Mouse (Mus musculus) midbrain, embryonic 14.5 days (tissue): ENCODE data around the gene Fgfr2. TPM values are rescaled to one million over a fixed set of nuclear protein-coding genes. Genes with fewer than 3 reads are reported as not detected.
"Not testable (repeated sequence)": the region's sequence is repeated elsewhere in the genome, so short reads cannot be mapped to it uniquely, and the experiment has no call there.

ENCODE experiments used
- ATAC-seq: fragments of 200-750 bp; cut with Nextera tagmentation; 2 replicates; pipeline ENCODE4 v1.8.0; 2017; ENCODE audit warnings: moderate number of reproducible peaks, moderate library complexity; ENCODE audit not compliant: low FRiP score, low TSS enrichment
- DNase-seq: peaks from one replicate; pipeline ENCODE4 v3.0.0-alpha.2; 2015
- H3K27ac ChIP-seq: fragments of 300-500 bp; sonication (generic); replicated peaks from 2 replicates; pipeline ENCODE4 v1.5.1; 2014; ENCODE audit warnings: mild to moderate bottlenecking, low read depth, low read length, moderate library complexity
- H3K27me3 ChIP-seq: fragments of 300-500 bp; sonication (generic); 2 replicates; pipeline ENCODE4 v1.6.1; 2014; ENCODE audit warnings: low read length, control low read depth, mixed read lengths; ENCODE audit not compliant: control insufficient read depth, insufficient read depth
- H3K36me3 ChIP-seq: fragments of 300-500 bp; sonication (generic); 2 replicates; pipeline ENCODE4 v1.6.1; 2014; ENCODE audit warnings: low read length, control low read depth; ENCODE audit not compliant: control insufficient read depth, insufficient read depth
- H3K4me1 ChIP-seq: fragments of 300-500 bp; sonication (generic); 2 replicates; pipeline ENCODE4 v1.6.1; 2014; ENCODE audit warnings: mild to moderate bottlenecking, antibody characterized with exemption, low read length, control low read depth; ENCODE audit not compliant: control insufficient read depth, insufficient read depth
- H3K4me2 ChIP-seq: fragments of 300-500 bp; sonication (generic); 2 replicates; pipeline ENCODE4 v1.6.1; 2014; ENCODE audit warnings: mild to moderate bottlenecking, low read length, moderate library complexity
- H3K4me3 ChIP-seq: fragments of 300-500 bp; sonication (generic); replicated peaks from 2 replicates; pipeline ENCODE4 v1.5.1; 2014; ENCODE audit warnings: low read depth, low read length
- H3K9ac ChIP-seq: fragments of 300-500 bp; sonication (generic); replicated peaks from 2 replicates; pipeline ENCODE4 v1.6.1; 2014; ENCODE audit warnings: mild to moderate bottlenecking, low read length, moderate library complexity
- H3K9me3 ChIP-seq: fragments of 300-500 bp; sonication (generic); 2 replicates; pipeline ENCODE4 v1.6.1; 2016; ENCODE audit warnings: low read length, control low read depth, mixed read lengths; ENCODE audit not compliant: control insufficient read depth
- WGBS: fragments of 180-500 bp; shearing (Covaris S2); extraction: QIAGEN DNeasy Blood & Tissue Kit; methylation state at CpG from one replicate; pipeline ENCODE4 v1.1.7; 2014; 5-methylcytosine and 5-hydroxymethylcytosine counted together
- polyA plus RNA-seq: library from polyadenylated mRNA; unstranded; fragments of >200 nt; fragmentation: Nextera tagmentation; extraction: Ambion mirVana; gene quantifications from 2 replicates; pipeline ENCODE4 v1.2.1, GENCODE M21; 2014

Gene Fgfr2
- polyA plus RNA-seq, 1 experiment from 2014 or later: 28.1 TPM

DNA sequence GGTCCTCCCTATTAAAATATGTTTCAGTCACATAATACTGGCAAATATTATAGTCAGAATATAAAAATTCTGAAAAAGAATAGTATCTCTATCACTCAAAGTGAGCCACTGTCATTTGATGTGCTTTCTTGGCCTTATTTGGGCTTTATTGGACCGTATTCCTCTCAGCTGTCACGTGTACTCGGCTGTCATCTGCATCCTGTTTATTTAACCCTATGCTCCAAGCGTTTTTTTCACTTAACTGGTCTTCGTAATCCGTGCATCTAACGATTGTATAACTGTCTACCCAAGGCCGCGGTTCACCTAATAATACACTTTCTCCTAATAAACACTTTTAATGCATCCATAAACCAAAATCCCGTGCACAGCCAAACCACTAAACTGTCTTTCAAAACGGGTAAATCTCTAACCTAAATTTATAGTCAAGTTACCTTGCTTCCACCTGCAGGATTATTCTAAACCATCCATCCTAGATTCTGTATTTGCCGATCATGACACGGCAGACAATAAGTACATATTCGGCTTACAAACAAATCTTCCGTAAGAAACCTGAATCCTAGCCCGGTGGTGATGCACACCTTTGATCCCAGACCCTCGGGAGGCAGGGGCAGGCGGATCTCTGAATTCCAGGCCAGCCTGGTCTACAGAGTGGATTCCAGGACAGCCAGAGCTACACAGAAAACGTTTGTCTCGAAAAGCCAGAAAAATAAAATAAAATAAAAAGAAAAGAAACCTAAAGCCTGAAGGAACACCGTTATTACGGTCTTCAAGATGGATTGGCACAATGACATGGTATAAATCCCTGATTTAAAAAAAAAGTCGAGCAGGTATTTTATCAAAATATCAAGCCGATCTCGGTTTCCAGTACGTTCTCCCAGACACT, 2604.7 kb downstream of the Fgfr2 start:
- Histone ChIP-seq H3K9me3 (no peaks in the 10 kb centered on the region), H3K27ac (peak overlapping the region; percentile 98), H3K36me3 (0 out of 2 replicates have a peak, but pooled peaks cover 8% of the 10 kb centered on the region), H3K4me2 (peak overlapping the region; percentile 77), H3K9ac (peak overlapping the region; percentile 95), H3K27me3 (no peaks in the 10 kb centered on the region), H3K4me3 (peak overlapping the region; percentile 89), H3K4me1 (peaks cover 16% of the 10 kb centered on the region)
- 45% methylated on average over 26 of the region's 26 CpGs for WGBS
- peak; percentile 17 for DNase-seq
- no peak for ATAC-seq

- H3K36me3 ChIP-seq: peaks cover 71% of the 10 kb centered on the region
- 93% methylated on average over 5 of the region's 5 CpGs for WGBS
- H3K4me3 ChIP-seq: no peak overlapping the region
- DNase-seq: no peak
- ATAC-seq: no peak
- no peak overlapping the region for H3K4me2 ChIP-seq
- no peaks in the 10 kb centered on the region for H3K4me1 ChIP-seq
- no peak overlapping the region for H3K27ac ChIP-seq
- H3K9ac ChIP-seq: no peak overlapping the region
- no peaks in the 10 kb centered on the region for H3K9me3 ChIP-seq
- no peaks in the 10 kb centered on the region for H3K27me3 ChIP-seq
Observed at GRCm38 (mm10) chr7:130510243-130510642, 2612.9 kb downstream of the Fgfr2 start.

GRCm38 (mm10) chr7:130503006-130503405, 2620.1 kb downstream of the Fgfr2 start:
- Histone ChIP-seq H3K27ac (no peak overlapping the region), H3K4me1 (no peaks in the 10 kb centered on the region), H3K9me3 (no peaks in the 10 kb centered on the region), H3K4me3 (no peak overlapping the region), H3K9ac (no peak overlapping the region), H3K36me3 (peaks cover 67% of the 10 kb centered on the region), H3K27me3 (no peaks in the 10 kb centered on the region), H3K4me2 (no peak overlapping the region)
- 93% methylated on average over 5 of the region's 5 CpGs for WGBS
- ATAC-seq (no peak), DNase-seq (no peak)

DNA sequence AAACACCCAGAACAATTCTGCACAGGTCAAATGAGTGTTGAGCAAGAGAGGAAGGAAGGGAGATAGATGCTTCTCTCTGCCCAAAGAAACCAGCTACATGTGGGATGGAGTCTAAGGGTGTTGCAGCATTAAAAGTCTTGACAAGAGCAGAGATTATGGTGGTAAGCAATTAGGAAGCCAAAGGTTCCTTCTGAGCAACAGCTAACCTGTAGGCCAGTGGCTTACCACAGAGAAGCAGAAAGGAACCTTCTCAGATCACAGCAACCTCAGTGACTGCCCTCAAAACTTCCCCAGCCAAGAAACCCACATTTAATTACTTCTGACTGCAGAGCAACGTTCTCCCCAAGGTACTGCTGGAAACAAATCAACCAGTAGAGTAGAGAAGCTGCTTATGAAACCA, 2621.7 kb downstream of the Fgfr2 start:
- H3K27ac ChIP-seq: no peak overlapping the region
- H3K27me3 ChIP-seq: no peaks in the 10 kb centered on the region
- no peak overlapping the region for H3K4me3 ChIP-seq
- peaks cover 54% of the 10 kb centered on the region for H3K36me3 ChIP-seq
- ATAC-seq (no peak), DNase-seq (no peak)
- no peaks in the 10 kb centered on the region for H3K4me1 ChIP-seq
- WGBS: 88% methylated on average over 1 of the region's 1 CpGs
- H3K4me2 ChIP-seq: no peak overlapping the region
- no peak overlapping the region for H3K9ac ChIP-seq
- no peaks in the 10 kb centered on the region for H3K9me3 ChIP-seq

GRCm38 (mm10) chr7:130493346-130493745, 2629.8 kb downstream of the Fgfr2 start:
- no peaks in the 10 kb centered on the region for H3K9me3 ChIP-seq
- peaks cover 14% of the 10 kb centered on the region for H3K36me3 ChIP-seq
- DNase-seq (no peak), ATAC-seq (no peak)
- no peaks in the 10 kb centered on the region for H3K27me3 ChIP-seq
- WGBS: 96% methylated on average over 3 of the region's 3 CpGs
- no peak overlapping the region for H3K9ac ChIP-seq
- H3K27ac ChIP-seq: no peak overlapping the region
- H3K4me2 ChIP-seq: no peak overlapping the region
- no peak overlapping the region for H3K4me3 ChIP-seq
- H3K4me1 ChIP-seq: no peaks in the 10 kb centered on the region

GRCm38 (mm10) chr7:130492026-130492425, 2631.1 kb downstream of the Fgfr2 start:
- H3K27ac ChIP-seq: no peak overlapping the region
- H3K9me3 ChIP-seq: 0 out of 2 replicates have a peak, but pooled peaks cover under 1% of the 10 kb centered on the region
- ATAC-seq (no peak), DNase-seq (no peak)
- no peaks in the 10 kb centered on the region for H3K4me1 ChIP-seq
- H3K4me2 ChIP-seq: no peak overlapping the region
- 0 out of 2 replicates have a peak, but pooled peaks cover 10% of the 10 kb centered on the region for H3K36me3 ChIP-seq
- no peak overlapping the region for H3K4me3 ChIP-seq
- H3K27me3 ChIP-seq: no peaks in the 10 kb centered on the region
- no peak overlapping the region for H3K9ac ChIP-seq

- not testable (repeated sequence) for ATAC-seq, H3K27me3 ChIP-seq, H3K4me2 ChIP-seq, H3K27ac ChIP-seq, H3K4me1 ChIP-seq, H3K9me3 ChIP-seq, H3K9ac ChIP-seq, H3K4me3 ChIP-seq, DNase-seq
- peaks cover 13% of the 10 kb centered on the region for H3K36me3 ChIP-seq
- WGBS: 93% methylated on average over 3 of the region's 3 CpGs
Observed at GRCm38 (mm10) chr7:130479003-130479402, 2644.1 kb downstream of the Fgfr2 start.

GRCm38 (mm10) chr7:130475970-130476369, 2647.2 kb downstream of the Fgfr2 start:
- Histone ChIP-seq H3K4me3 (no peak overlapping the region), H3K27ac (no peak overlapping the region), H3K27me3 (0 out of 2 replicates have a peak, but pooled peaks cover 3% of the 10 kb centered on the region), H3K4me2 (no peak overlapping the region), H3K9ac (no peak overlapping the region), H3K4me1 (peaks cover 16% of the 10 kb centered on the region; the same call in 1 of the 2 replicates), H3K9me3 (no peaks in the 10 kb centered on the region), H3K36me3 (peaks cover 7% of the 10 kb centered on the region)
- 27% methylated on average over 2 of the region's 2 CpGs for WGBS
- DNase-seq (peak; percentile 84), ATAC-seq (peak; percentile 53; the same call in 1 of the 2 replicates)

DNA sequence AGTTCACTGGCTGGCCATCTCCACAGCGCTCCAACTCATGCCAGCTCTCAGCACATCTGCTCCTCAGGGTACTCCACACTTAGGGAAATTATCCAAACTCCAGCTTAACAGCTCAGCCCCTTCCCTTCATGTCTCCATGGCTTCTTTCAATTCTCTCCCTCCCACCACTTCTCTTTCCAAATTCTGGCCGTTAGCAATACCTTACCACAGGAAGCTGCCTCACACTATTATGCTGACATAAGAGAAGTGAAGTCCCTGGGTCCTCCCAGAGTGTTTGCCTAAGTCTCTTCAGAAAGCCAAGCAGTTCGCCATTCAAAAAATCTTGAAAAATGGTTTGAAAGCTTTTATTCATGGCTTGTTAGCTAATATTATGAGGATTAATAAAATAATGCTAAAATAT, 2649.3 kb downstream of the Fgfr2 start:
- Histone ChIP-seq H3K4me3 (no peak overlapping the region), H3K36me3 (no peaks in the 10 kb centered on the region), H3K9me3 (no peaks in the 10 kb centered on the region), H3K4me1 (peaks cover 19% of the 10 kb centered on the region; the same call in 1 of the 2 replicates), H3K27me3 (0 out of 2 replicates have a peak, but pooled peaks cover 3% of the 10 kb centered on the region), H3K27ac (no peak overlapping the region), H3K9ac (no peak overlapping the region), H3K4me2 (no peak overlapping the region)
- DNase-seq (no peak), ATAC-seq (no peak)
- WGBS: 60% methylated on average over 3 of the region's 3 CpGs
